Mouse (Mus musculus) bone marrow, adult 2 months (tissue): ENCODE results near the gene Edem2.

Source experiments
- CTCF ChIP-seq: fragments of 200-500 bp; IDR thresholded peaks from 2 replicates; pipeline ENCODE4 v1.5.1; 2011; ENCODE audit warnings: low read length, control low read depth; ENCODE audit not compliant: control insufficient read depth, insufficient read depth
- POLR2A ChIP-seq: fragments of 200-500 bp; IDR thresholded peaks from 2 replicates; pipeline ENCODE4 v1.6.1; 2011; ENCODE audit warnings: low read depth, mild to moderate bottlenecking, control low read depth, low read length, borderline replicate concordance; ENCODE audit not compliant: control insufficient read depth

- no peak for TF ChIP-seq POLR2A
- no peak for TF ChIP-seq CTCF
These were observed 4.7 kb downstream of the Edem2 start for GRCm38 (mm10) chr2:155724526-155724925.
